Mouse (Mus musculus): ENCODE measurements around the gene Fam129a. TPM values are rescaled to one million over a fixed set of nuclear protein-coding genes. Genes with fewer than 3 reads are reported as not detected.
A peak's percentile ranks its signal among the peaks of the same experiment; 100 is the strongest.

The Fam129a gene
- polyA plus RNA-seq, 1 experiment from 2014 or later = 13.1 TPM

- no peak overlapping the region for H3K27ac ChIP-seq (ENCODE audit: low read length)
- no peaks in the 10 kb centered on the region for H3K9me3 ChIP-seq (ENCODE audit: low read length)
- no peak overlapping the region for H3K4me2 ChIP-seq (replicated peaks; ENCODE audit: low read depth, low read length)
- ATAC-seq = no peak
- no peak overlapping the region for H3K4me3 ChIP-seq (ENCODE audit: low read depth, low read length)
- H3K27me3 ChIP-seq (replicated peaks; ENCODE audit: insufficient read depth, low read length) = no peaks in the 10 kb centered on the region
- H3K9ac ChIP-seq (replicated peaks; ENCODE audit: low read depth) = no peak overlapping the region
- no peaks in the 10 kb centered on the region for H3K36me3 ChIP-seq (ENCODE audit: insufficient read depth, low read length)
- DNase-seq (ENCODE audit: low spot score) = no peak
- no peak for TF ChIP-seq EP300 (IDR thresholded peaks at IDR 0.05)
- TF ChIP-seq CTCF (IDR thresholded peaks at IDR 0.05) = no peak
- H3K4me1 ChIP-seq (ENCODE audit: insufficient read depth, low read depth, low read length) = no peaks in the 10 kb centered on the region
These were observed 39.6 kb downstream of the Fam129a start for GRCm38 (mm10) chr1:151610621-151611020.

GRCm38 (mm10) chr1:151614320-151614935, 43.4 kb downstream of the Fam129a start:
- H3K4me1 ChIP-seq (ENCODE audit: insufficient read depth, low read depth, low read length) = no peaks in the 10 kb centered on the region
- H3K4me2 ChIP-seq (replicated peaks; ENCODE audit: low read depth, low read length) = no peak overlapping the region
- H3K27me3 ChIP-seq (replicated peaks; ENCODE audit: insufficient read depth, low read length) = no peaks in the 10 kb centered on the region
- no peaks in the 10 kb centered on the region for H3K9me3 ChIP-seq (ENCODE audit: low read length)
- no peak for DNase-seq (ENCODE audit: low spot score)
- WGBS = 54% methylated on average over 10 of the region's 10 CpGs
- no peak for ATAC-seq
- H3K27ac ChIP-seq (ENCODE audit: low read length) = no peak overlapping the region
- no peak overlapping the region for H3K9ac ChIP-seq (replicated peaks; ENCODE audit: low read depth)
- H3K4me3 ChIP-seq (ENCODE audit: low read depth, low read length) = no peak overlapping the region
- H3K36me3 ChIP-seq (ENCODE audit: insufficient read depth, low read length) = no peaks in the 10 kb centered on the region
- no peak for TF ChIP-seq EP300 (IDR thresholded peaks at IDR 0.05)
- no peak for TF ChIP-seq CTCF (IDR thresholded peaks at IDR 0.05)

- no peaks in the 10 kb centered on the region for H3K27me3 ChIP-seq (replicated peaks; ENCODE audit: insufficient read depth, low read length)
- 93% methylated on average over 6 of the region's 6 CpGs for WGBS
- ATAC-seq = no peak
- no peak for DNase-seq (ENCODE audit: low spot score)
- no peak overlapping the region for H3K9ac ChIP-seq (replicated peaks; ENCODE audit: low read depth)
- no peaks in the 10 kb centered on the region for H3K9me3 ChIP-seq (ENCODE audit: low read length)
- H3K4me2 ChIP-seq (replicated peaks; ENCODE audit: low read depth, low read length) = no peak overlapping the region
- H3K4me3 ChIP-seq (ENCODE audit: low read depth, low read length) = no peak overlapping the region
- H3K36me3 ChIP-seq (ENCODE audit: insufficient read depth, low read length) = no peaks in the 10 kb centered on the region
- H3K27ac ChIP-seq (ENCODE audit: low read length) = no peak overlapping the region
- TF ChIP-seq EP300 (IDR thresholded peaks at IDR 0.05) = no peak
- no peak for TF ChIP-seq CTCF (IDR thresholded peaks at IDR 0.05)
- H3K4me1 ChIP-seq (ENCODE audit: insufficient read depth, low read depth, low read length) = no peaks in the 10 kb centered on the region
These were observed 44.6 kb downstream of the Fam129a start for GRCm38 (mm10) chr1:151615625-151616024.

GRCm38 (mm10) chr1:151616555-151617205, 45.7 kb downstream of the Fam129a start:
- no peak overlapping the region for H3K4me3 ChIP-seq (ENCODE audit: low read depth, low read length)
- H3K9ac ChIP-seq (replicated peaks; ENCODE audit: low read depth) = no peak overlapping the region
- no peak overlapping the region for H3K27ac ChIP-seq (ENCODE audit: low read length)
- DNase-seq (ENCODE audit: low spot score) = no peak
- no peaks in the 10 kb centered on the region for H3K27me3 ChIP-seq (replicated peaks; ENCODE audit: insufficient read depth, low read length)
- H3K4me2 ChIP-seq (replicated peaks; ENCODE audit: low read depth, low read length) = no peak overlapping the region
- no peaks in the 10 kb centered on the region for H3K9me3 ChIP-seq (ENCODE audit: low read length)
- ATAC-seq = no peak
- H3K36me3 ChIP-seq (ENCODE audit: insufficient read depth, low read length) = no peaks in the 10 kb centered on the region
- H3K4me1 ChIP-seq (ENCODE audit: insufficient read depth, low read depth, low read length) = no peaks in the 10 kb centered on the region
- WGBS = 81% methylated on average over 7 of the region's 7 CpGs
- TF ChIP-seq CTCF (IDR thresholded peaks at IDR 0.05) = no peak

- no peaks in the 10 kb centered on the region for H3K36me3 ChIP-seq (ENCODE audit: insufficient read depth, low read length)
- H3K4me2 ChIP-seq (replicated peaks; ENCODE audit: low read depth, low read length) = no peak overlapping the region
- no peaks in the 10 kb centered on the region for H3K27me3 ChIP-seq (replicated peaks; ENCODE audit: insufficient read depth, low read length)
- WGBS = 33% methylated on average over 3 of the region's 3 CpGs
- H3K4me3 ChIP-seq (ENCODE audit: low read depth, low read length) = no peak overlapping the region
- H3K9ac ChIP-seq (replicated peaks; ENCODE audit: low read depth) = no peak overlapping the region
- DNase-seq (ENCODE audit: low spot score) = no peak
- ATAC-seq = no peak
- no peak overlapping the region for H3K27ac ChIP-seq (ENCODE audit: low read length)
- H3K9me3 ChIP-seq (ENCODE audit: low read length) = no peaks in the 10 kb centered on the region
- TF ChIP-seq EP300 (IDR thresholded peaks at IDR 0.05) = no peak
- H3K4me1 ChIP-seq (ENCODE audit: insufficient read depth, low read depth, low read length) = no peaks in the 10 kb centered on the region
These were observed 47.3 kb downstream of the Fam129a start for GRCm38 (mm10) chr1:151618251-151618650.

GRCm38 (mm10) chr1:151619281-151619711, 48.3 kb downstream of the Fam129a start:
- 42% methylated on average over 8 of the region's 8 CpGs for WGBS
- H3K27ac ChIP-seq (ENCODE audit: low read length) = no peak overlapping the region
- ATAC-seq = peak; percentile 71

More at GRCm38 (mm10) chr1:151619281-151619711, 48.3 kb downstream of the Fam129a start:
- Histone ChIP-seq H3K9ac (replicated peaks; ENCODE audit: low read depth) (no peak overlapping the region), H3K4me3 (ENCODE audit: low read depth, low read length) (no peak overlapping the region), H3K9me3 (ENCODE audit: low read length) (no peaks in the 10 kb centered on the region), H3K27me3 (replicated peaks; ENCODE audit: insufficient read depth, low read length) (no peaks in the 10 kb centered on the region), H3K4me1 (ENCODE audit: insufficient read depth, low read depth, low read length) (no peaks in the 10 kb centered on the region), H3K4me2 (replicated peaks; ENCODE audit: low read depth, low read length) (no peak overlapping the region), H3K36me3 (ENCODE audit: insufficient read depth, low read length) (no peaks in the 10 kb centered on the region)
- DNase-seq (ENCODE audit: low spot score) = peak; percentile 46
- TF ChIP-seq CTCF (IDR thresholded peaks at IDR 0.05) = no peak
- peak; percentile 51; the same call in 1 of the 2 replicates for TF ChIP-seq EP300 (IDR thresholded peaks at IDR 0.05)

All from lung, postnatal 0 days (tissue).